Mouse (Mus musculus): Measurements from ENCODE around the gene Efcab8. TPM values are rescaled to one million over a fixed set of nuclear protein-coding genes. Genes with fewer than 3 reads are reported as not detected.

Efcab8 gene
- polyA plus RNA-seq, 1 experiment: 1.8 TPM

DNA sequence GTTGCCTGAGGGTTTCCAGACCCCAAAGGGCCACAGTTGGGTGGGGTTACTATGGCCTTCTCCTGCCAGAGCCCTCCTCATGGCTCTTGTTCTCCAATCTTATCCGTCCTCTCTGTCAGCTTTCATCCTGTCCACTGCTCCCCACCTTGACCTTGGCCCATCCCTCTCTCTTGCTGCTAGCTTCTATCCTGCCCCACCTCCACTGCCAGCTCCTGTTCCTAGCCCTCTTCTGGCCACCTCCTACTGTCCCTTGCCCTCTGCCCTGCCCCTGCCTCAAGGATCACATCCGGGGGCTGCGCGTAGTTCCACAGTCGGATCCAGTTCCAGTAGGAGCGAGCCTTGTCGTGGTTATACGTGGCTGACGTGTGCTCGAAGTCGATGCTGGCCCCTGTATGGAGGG lies 80.6 kb downstream of the Efcab8 start:
- no peak overlapping the region for H3K27ac ChIP-seq (ENCODE audit: control insufficient read depth, insufficient read depth, low read length)

DNA sequence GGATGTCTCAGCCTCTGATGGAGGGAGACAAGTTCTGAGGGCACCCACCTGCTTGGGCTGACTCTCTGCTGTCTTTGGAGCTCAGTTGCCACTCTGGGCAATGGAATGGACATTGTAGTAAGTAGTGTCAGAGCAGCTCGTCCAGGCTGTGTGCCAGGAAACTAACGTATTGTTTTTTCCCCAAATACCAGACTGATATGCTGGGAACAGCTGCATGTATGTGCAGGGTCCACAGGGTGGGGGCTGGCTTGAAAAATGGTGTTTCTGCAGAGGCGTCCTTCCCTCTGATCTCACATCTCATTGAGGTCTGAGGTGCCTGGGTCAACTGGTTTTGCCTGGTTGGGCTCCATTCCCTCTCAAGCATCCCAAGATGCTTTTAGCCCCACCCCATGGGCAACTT lies 81.0 kb downstream of the Efcab8 start:
- TF ChIP-seq POLR2A (IDR thresholded peaks at IDR 0.05; ENCODE audit: control insufficient read depth, extremely low read depth, insufficient read depth, low read length, poor library complexity) (no peak), CTCF (IDR thresholded peaks at IDR 0.05; ENCODE audit: borderline replicate concordance, control insufficient read depth, extremely low read depth, insufficient read depth, low read length, poor library complexity) (no peak)
- WGBS: 63% methylated on average over 3 of the region's 3 CpGs
- H3K36me3 ChIP-seq (ENCODE audit: control insufficient read depth, insufficient read depth, low read length): no peaks in the 10 kb centered on the region

More for the DNA sequence above, 80.6 kb downstream of the Efcab8 start:
- Histone ChIP-seq H3K4me3 (ENCODE audit: control insufficient read depth, insufficient read depth, low read length) (no peak overlapping the region), H3K36me3 (ENCODE audit: control insufficient read depth, insufficient read depth, low read length) (no peaks in the 10 kb centered on the region), H3K27me3 (ENCODE audit: control insufficient read depth, insufficient read depth, low read length) (no peaks in the 10 kb centered on the region), H3K4me1 (replicated peaks; ENCODE audit: control insufficient read depth, insufficient read depth, low read length) (no peaks in the 10 kb centered on the region)
- DNase-seq: no peak
- TF ChIP-seq CTCF (IDR thresholded peaks at IDR 0.05; ENCODE audit: borderline replicate concordance, control insufficient read depth, extremely low read depth, insufficient read depth, low read length, poor library complexity) (no peak), POLR2A (IDR thresholded peaks at IDR 0.05; ENCODE audit: control insufficient read depth, extremely low read depth, insufficient read depth, low read length, poor library complexity) (no peak)
- 95% methylated on average over 11 of the region's 11 CpGs for WGBS

DNA sequence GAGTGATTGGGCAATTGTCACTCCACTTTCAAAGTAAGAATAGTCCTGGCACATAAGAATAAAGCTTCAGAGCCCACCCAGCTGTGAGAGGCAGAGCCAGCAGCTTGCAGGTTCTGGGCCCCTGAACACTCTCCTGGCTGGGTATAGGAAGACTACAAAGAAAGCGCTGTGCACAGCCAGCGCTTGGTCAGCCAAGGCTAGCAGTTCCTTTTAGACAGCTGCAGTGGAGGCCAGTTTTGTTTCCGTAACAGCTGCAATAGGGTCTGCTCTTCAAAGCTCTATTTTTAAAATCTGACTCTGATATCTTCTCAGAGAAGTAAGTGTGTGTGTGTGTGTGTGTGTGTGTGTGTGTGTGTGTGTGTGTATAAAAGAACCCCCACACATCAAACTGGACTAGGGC lies 82.2 kb downstream of the Efcab8 start:
- no peak overlapping the region for H3K4me3 ChIP-seq (ENCODE audit: control insufficient read depth, insufficient read depth, low read length)
- DNase-seq: no peak
- 75% methylated on average over 3 of the region's 3 CpGs for WGBS
- H3K4me1 ChIP-seq (replicated peaks; ENCODE audit: control insufficient read depth, insufficient read depth, low read length): no peaks in the 10 kb centered on the region
- TF ChIP-seq POLR2A (IDR thresholded peaks at IDR 0.05; ENCODE audit: control insufficient read depth, extremely low read depth, insufficient read depth, low read length, poor library complexity) (no peak), CTCF (IDR thresholded peaks at IDR 0.05; ENCODE audit: borderline replicate concordance, control insufficient read depth, extremely low read depth, insufficient read depth, low read length, poor library complexity) (no peak)
- H3K27me3 ChIP-seq (ENCODE audit: control insufficient read depth, insufficient read depth, low read length): no peaks in the 10 kb centered on the region
- no peaks in the 10 kb centered on the region for H3K36me3 ChIP-seq (ENCODE audit: control insufficient read depth, insufficient read depth, low read length)
- no peak overlapping the region for H3K27ac ChIP-seq (ENCODE audit: control insufficient read depth, insufficient read depth, low read length)

More for the DNA sequence above, 81.0 kb downstream of the Efcab8 start:
- no peaks in the 10 kb centered on the region for H3K4me1 ChIP-seq (replicated peaks; ENCODE audit: control insufficient read depth, insufficient read depth, low read length)
- H3K27ac ChIP-seq (ENCODE audit: control insufficient read depth, insufficient read depth, low read length): no peak overlapping the region
- no peak overlapping the region for H3K4me3 ChIP-seq (ENCODE audit: control insufficient read depth, insufficient read depth, low read length)
- no peaks in the 10 kb centered on the region for H3K27me3 ChIP-seq (ENCODE audit: control insufficient read depth, insufficient read depth, low read length)
- DNase-seq: no peak

DNA sequence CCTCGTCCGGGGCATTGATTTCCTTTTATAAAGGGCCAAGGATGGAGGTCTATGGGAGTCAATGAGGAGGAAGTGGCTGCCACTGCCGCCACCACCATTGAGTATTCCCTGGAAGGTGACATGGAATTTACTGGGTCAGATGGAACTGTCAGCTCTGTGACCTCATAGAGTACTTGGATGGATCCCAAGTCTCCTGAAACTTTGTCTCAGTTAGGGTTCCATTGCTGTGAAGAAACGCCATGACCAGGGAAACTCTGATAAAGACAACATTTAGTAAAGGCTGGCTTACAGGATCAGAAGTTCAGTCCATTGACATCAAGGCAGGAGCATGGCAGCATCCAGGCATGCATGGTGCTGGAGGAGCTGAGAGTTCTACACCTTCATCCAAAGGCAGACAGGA lies 91.3 kb downstream of the Efcab8 start, which contains the start of gene Sun5:
Gene Sun5, minus strand, starts transcription at position 101 of the 400 bp plus-strand sequence.
- no peaks in the 10 kb centered on the region for H3K27me3 ChIP-seq (ENCODE audit: control insufficient read depth, insufficient read depth, low read length)
- TF ChIP-seq POLR2A (IDR thresholded peaks at IDR 0.05; ENCODE audit: control insufficient read depth, extremely low read depth, insufficient read depth, low read length, poor library complexity) (no peak), CTCF (IDR thresholded peaks at IDR 0.05; ENCODE audit: borderline replicate concordance, control insufficient read depth, extremely low read depth, insufficient read depth, low read length, poor library complexity) (no peak)
- WGBS: 93% methylated on average over 4 of the region's 4 CpGs
- H3K4me1 ChIP-seq (replicated peaks; ENCODE audit: control insufficient read depth, insufficient read depth, low read length): no peaks in the 10 kb centered on the region
- H3K36me3 ChIP-seq (ENCODE audit: control insufficient read depth, insufficient read depth, low read length): no peaks in the 10 kb centered on the region
- DNase-seq: no peak
- no peak within 1 kb of the TSS for H3K4me3 ChIP-seq (ENCODE audit: control insufficient read depth, insufficient read depth, low read length)
- no peak within 1 kb of the TSS for H3K27ac ChIP-seq (ENCODE audit: control insufficient read depth, insufficient read depth, low read length)

DNA sequence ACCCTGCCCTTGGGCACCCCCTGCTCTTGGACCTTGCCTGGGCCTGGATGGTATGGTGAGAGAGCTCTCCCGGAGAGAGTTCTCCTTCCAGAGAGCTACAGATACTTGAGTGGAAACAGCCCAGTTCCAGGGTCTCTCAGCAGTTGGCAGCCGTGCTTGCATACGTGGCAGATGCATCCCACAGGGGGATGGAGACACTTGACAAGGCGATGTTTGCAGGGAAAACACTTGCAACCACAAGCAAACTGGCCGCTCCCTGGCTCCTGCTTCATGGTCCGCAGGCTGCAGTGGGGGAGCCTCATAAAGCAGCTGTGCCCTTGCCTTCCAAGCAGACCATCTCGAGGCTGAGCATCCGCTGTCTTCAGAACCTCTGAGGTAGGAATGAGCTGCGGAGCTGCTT lies 95.0 kb downstream of the Efcab8 start, which contains the start of gene Bpifb2:
Gene Bpifb2, plus strand, starts transcription at position 301 of the 400 bp plus-strand sequence.
- Histone ChIP-seq H3K4me1 (replicated peaks; ENCODE audit: control insufficient read depth, insufficient read depth, low read length) (no peaks in the 10 kb centered on the region), H3K4me3 (ENCODE audit: control insufficient read depth, insufficient read depth, low read length) (no peak within 1 kb of the TSS), H3K36me3 (ENCODE audit: control insufficient read depth, insufficient read depth, low read length) (no peaks in the 10 kb centered on the region), H3K27ac (ENCODE audit: control insufficient read depth, insufficient read depth, low read length) (no peak within 1 kb of the TSS), H3K27me3 (ENCODE audit: control insufficient read depth, insufficient read depth, low read length) (no peaks in the 10 kb centered on the region)
- WGBS: 81% methylated on average over 9 of the region's 9 CpGs
- no peak for TF ChIP-seq CTCF (IDR thresholded peaks at IDR 0.05; ENCODE audit: borderline replicate concordance, control insufficient read depth, extremely low read depth, insufficient read depth, low read length, poor library complexity)
- no peak for TF ChIP-seq POLR2A (IDR thresholded peaks at IDR 0.05; ENCODE audit: control insufficient read depth, extremely low read depth, insufficient read depth, low read length, poor library complexity)
- DNase-seq: no peak

Other genes with a start within 250 kb of the Efcab8 start
- gene Nol4l, start 250.0 kb upstream of the Efcab8 start, polyA plus RNA-seq (2012; rRNA removed): 4.2 and 4.4 TPM in 2 replicates
- 22.0 and 22.4 TPM in 2 replicates for gene Commd7, start 147.2 kb upstream of the Efcab8 start, polyA plus RNA-seq (2012; rRNA removed)
- 4.4 and 4.7 TPM in 2 replicates for gene Dnmt3b, start 130.5 kb upstream of the Efcab8 start, polyA plus RNA-seq (2012; rRNA removed)
- gene Dnmt3c, start 83.3 kb upstream of the Efcab8 start, polyA plus RNA-seq (2012; rRNA removed): not detected in 2 replicates
- 14.6 and 15.5 TPM in 2 replicates for gene Mapre1, start 38.7 kb upstream of the Efcab8 start, polyA plus RNA-seq (2012; rRNA removed)
- gene Sun5, start 91.2 kb downstream of the Efcab8 start, polyA plus RNA-seq (2012; rRNA removed): not detected in 2 replicates
- gene Bpifb2, start 95.1 kb downstream of the Efcab8 start, polyA plus RNA-seq (2012; rRNA removed): 0.71 and 0.73 TPM in 2 replicates
- gene Bpifb6, start 120.5 kb downstream of the Efcab8 start, polyA plus RNA-seq (2012; rRNA removed): 0.23 and 0.27 TPM in 2 replicates
- gene Bpifb3, start 138.3 kb downstream of the Efcab8 start, polyA plus RNA-seq (2012; rRNA removed): 0.59 and 0.89 TPM in 2 replicates
- gene Bpifb4, start 158.3 kb downstream of the Efcab8 start, polyA plus RNA-seq (2012; rRNA removed): 0.13 and 0.29 TPM in 2 replicates
- gene Bpifa6, start 195.0 kb downstream of the Efcab8 start, polyA plus RNA-seq (2012; rRNA removed): not detected in 2 replicates
- 0.22 TPM in 1 of 2 replicates, not detected in the other for gene Bpifa2, start 228.3 kb downstream of the Efcab8 start, polyA plus RNA-seq (2012; rRNA removed)

All from thymus, adult 2 months (tissue).